Mouse (Mus musculus) left cerebral cortex, postnatal 4 days (tissue): ENCODE results near the gene Gm10447. TPM values are rescaled to one million over a fixed set of nuclear protein-coding genes. Genes with fewer than 3 reads are reported as not detected.

Experiments used
- DNase-seq: peaks from one replicate; pipeline ENCODE4 v3.0.0-alpha.2; 2022
- intact Hi-C: fragments of 180-260 bp; cut with DNase I; formaldehyde crosslinking; loops from one replicate; pipeline ENCODE4 v1.15.1; 2025
- total RNA-seq, 2 experiments: library from RNA; stranded (reverse); gene quantifications; 2 replicates each; pipeline ENCODE4 v1.2.3; 2021

The Gm10447 gene
- not detected for total RNA-seq

- intact Hi-C loops: no loop called here
- no peak for DNase-seq
Observed at GRCm38 (mm10) chr11:53456474-53457371, at the start of gene Gm10447, which contains the start of gene Shroom1. Gene Gm10447, minus strand, starts transcription at chr11:53457110. Gene Shroom1, plus strand, starts transcription at chr11:53457205.

GRCm38 (mm10) chr11:53505026-53505663 lies 48.2 kb upstream of the Gm10447 start:
- intact Hi-C loops: no loop called here
- DNase-seq: peak; percentile 90

GRCm38 (mm10) chr11:53504376-53504775 lies 47.5 kb upstream of the Gm10447 start:
- intact Hi-C loops: no loop called here
- no peak for DNase-seq

GRCm38 (mm10) chr11:53503738-53504137 lies 46.8 kb upstream of the Gm10447 start:
- intact Hi-C loops: no loop called here

GRCm38 (mm10) chr11:53502039-53502765 lies 45.3 kb upstream of the Gm10447 start:
- DNase-seq: no peak
- intact Hi-C loops: no loop called here

More at GRCm38 (mm10) chr11:53503738-53504137, 46.8 kb upstream of the Gm10447 start:
- DNase-seq: no peak

- DNase-seq: no peak
Observed at GRCm38 (mm10) chr11:53500569-53500968, 43.7 kb upstream of the Gm10447 start.

GRCm38 (mm10) chr11:53496946-53497345 lies 40.0 kb upstream of the Gm10447 start:
- intact Hi-C loops: no loop called here
- DNase-seq: no peak

More at GRCm38 (mm10) chr11:53500569-53500968, 43.7 kb upstream of the Gm10447 start:
- intact Hi-C loops: no loop called here

- DNase-seq: no peak
- intact Hi-C loops: no loop called here
Observed at GRCm38 (mm10) chr11:53495417-53495816, 38.5 kb upstream of the Gm10447 start.

GRCm38 (mm10) chr11:53493243-53493955 lies 36.5 kb upstream of the Gm10447 start:
- intact Hi-C loops: no loop called here
- DNase-seq: no peak

GRCm38 (mm10) chr11:53491954-53492401 lies 35.1 kb upstream of the Gm10447 start:
- DNase-seq: peak; percentile 70
- intact Hi-C loops: no loop called here

- intact Hi-C loops: no loop called here
- no peak for DNase-seq
Observed at GRCm38 (mm10) chr11:53489421-53489820, 32.5 kb upstream of the Gm10447 start.

GRCm38 (mm10) chr11:53489007-53489406 lies 32.1 kb upstream of the Gm10447 start:
- no peak for DNase-seq
- intact Hi-C loops: no loop called here

- DNase-seq: no peak
- intact Hi-C loops: no loop called here
Observed at GRCm38 (mm10) chr11:53486822-53487594, 30.1 kb upstream of the Gm10447 start.

GRCm38 (mm10) chr11:53486351-53486750 lies 29.4 kb upstream of the Gm10447 start:
- DNase-seq: no peak
- intact Hi-C loops: no loop called here

GRCm38 (mm10) chr11:53485719-53486118 lies 28.8 kb upstream of the Gm10447 start:
- DNase-seq: no peak
- intact Hi-C loops: no loop called here

GRCm38 (mm10) chr11:53483159-53483891 lies 26.4 kb upstream of the Gm10447 start:
- DNase-seq: peak; percentile 70
- intact Hi-C loops: no loop called here

GRCm38 (mm10) chr11:53481088-53481730 lies 24.3 kb upstream of the Gm10447 start:
- intact Hi-C loops: no loop called here

GRCm38 (mm10) chr11:53479783-53480301 lies 22.9 kb upstream of the Gm10447 start, which contains the start of the genes Gm9945 and Sowaha:
Gene Gm9945, plus strand, starts transcription at chr11:53480166.
Gene Sowaha, minus strand, starts transcription at chr11:53480274.
- DNase-seq: peak; percentile 23
- intact Hi-C loops: no loop called here

More at GRCm38 (mm10) chr11:53481088-53481730, 24.3 kb upstream of the Gm10447 start:
- DNase-seq: no peak
